Mouse (Mus musculus) thymus, postnatal 25 days (tissue): ENCODE data around the gene Srpk1.

Experiments
- DNase-seq: peaks from one replicate; pipeline ENCODE4 v3.0.0; 2022

Srpk1 gene

DNA sequence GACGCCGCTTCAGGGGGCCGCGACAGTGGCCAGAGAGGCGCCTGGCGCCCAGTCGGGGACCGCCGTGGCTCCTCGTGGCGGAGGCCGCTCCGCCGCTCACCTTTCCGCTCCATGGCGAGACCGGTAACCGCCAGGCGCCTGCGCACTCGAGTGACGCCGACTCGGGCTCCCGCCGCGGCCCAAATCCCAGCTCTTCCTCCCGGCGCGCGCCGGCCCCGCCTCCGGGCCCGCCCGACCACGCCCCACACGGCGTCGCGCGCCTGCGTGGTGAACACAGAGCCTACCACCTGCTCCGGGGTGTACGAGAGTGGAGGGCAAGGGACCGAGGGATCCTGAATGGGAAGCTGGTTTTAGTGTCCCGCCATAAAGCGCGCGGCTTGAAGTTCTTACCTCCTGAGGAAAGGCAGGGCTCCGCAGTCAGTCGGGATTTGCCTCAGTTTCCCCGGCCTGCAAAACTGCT is at the start of gene Srpk1:
Gene Srpk1, minus strand, starts transcription at position 410 of the 460 bp plus-strand sequence.
- peak; percentile 92 for DNase-seq

GRCm38 (mm10) chr17:28659564-28659963 is 37.1 kb upstream of the Srpk1 start:
- DNase-seq = no peak

- DNase-seq = no peak
These were observed 35.4 kb upstream of the Srpk1 start for GRCm38 (mm10) chr17:28657936-28658335.

GRCm38 (mm10) chr17:28650268-28650667 is 27.8 kb upstream of the Srpk1 start:
- DNase-seq = no peak

- peak; percentile 68 for DNase-seq
These were observed 26.3 kb upstream of the Srpk1 start for GRCm38 (mm10) chr17:28648607-28649370.

DNA sequence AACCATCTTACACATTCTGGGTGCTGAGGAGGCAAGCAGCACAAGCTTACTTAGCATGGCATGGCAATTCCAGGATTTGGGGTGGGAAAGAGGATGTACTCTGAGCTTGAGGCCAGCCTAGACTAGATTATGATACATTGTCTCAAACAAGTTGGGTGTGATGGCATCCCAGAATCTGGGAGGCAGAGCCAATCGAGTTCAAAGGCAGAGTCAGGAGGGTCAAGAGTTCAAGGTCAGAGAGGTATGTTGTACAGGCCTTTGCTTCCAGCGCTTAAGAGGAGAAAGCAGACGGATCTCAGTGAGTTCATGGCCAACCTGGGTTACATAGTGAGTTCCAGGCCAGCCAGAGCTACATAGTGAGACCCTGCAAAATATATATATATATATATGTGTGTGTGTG is 23.7 kb upstream of the Srpk1 start:
- DNase-seq = no peak

DNA sequence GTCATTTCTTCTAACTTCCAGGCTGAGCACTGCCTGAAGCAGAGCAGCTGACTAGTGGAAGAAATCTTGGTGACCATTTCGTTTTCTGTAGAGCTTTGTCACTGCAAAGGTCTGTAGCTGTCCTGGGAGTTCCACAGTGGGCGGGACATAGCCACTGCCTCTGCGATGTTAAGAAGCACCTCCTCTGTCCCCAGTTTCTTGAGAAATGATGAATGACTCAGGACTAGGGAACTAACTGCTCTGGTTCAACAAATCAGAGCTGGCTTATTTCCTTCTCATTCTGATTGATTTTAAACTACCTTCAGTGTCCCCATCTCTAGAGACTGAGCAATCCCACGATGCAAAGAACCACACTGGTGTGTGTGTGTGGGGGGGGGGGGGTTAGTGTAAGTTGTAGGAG is 21.6 kb upstream of the Srpk1 start:
- no peak for DNase-seq

- DNase-seq = peak; percentile 19
These were observed 21.2 kb upstream of the Srpk1 start for GRCm38 (mm10) chr17:28643697-28644096.

GRCm38 (mm10) chr17:28640113-28640512 is 17.6 kb upstream of the Srpk1 start:
- DNase-seq = no peak

DNA sequence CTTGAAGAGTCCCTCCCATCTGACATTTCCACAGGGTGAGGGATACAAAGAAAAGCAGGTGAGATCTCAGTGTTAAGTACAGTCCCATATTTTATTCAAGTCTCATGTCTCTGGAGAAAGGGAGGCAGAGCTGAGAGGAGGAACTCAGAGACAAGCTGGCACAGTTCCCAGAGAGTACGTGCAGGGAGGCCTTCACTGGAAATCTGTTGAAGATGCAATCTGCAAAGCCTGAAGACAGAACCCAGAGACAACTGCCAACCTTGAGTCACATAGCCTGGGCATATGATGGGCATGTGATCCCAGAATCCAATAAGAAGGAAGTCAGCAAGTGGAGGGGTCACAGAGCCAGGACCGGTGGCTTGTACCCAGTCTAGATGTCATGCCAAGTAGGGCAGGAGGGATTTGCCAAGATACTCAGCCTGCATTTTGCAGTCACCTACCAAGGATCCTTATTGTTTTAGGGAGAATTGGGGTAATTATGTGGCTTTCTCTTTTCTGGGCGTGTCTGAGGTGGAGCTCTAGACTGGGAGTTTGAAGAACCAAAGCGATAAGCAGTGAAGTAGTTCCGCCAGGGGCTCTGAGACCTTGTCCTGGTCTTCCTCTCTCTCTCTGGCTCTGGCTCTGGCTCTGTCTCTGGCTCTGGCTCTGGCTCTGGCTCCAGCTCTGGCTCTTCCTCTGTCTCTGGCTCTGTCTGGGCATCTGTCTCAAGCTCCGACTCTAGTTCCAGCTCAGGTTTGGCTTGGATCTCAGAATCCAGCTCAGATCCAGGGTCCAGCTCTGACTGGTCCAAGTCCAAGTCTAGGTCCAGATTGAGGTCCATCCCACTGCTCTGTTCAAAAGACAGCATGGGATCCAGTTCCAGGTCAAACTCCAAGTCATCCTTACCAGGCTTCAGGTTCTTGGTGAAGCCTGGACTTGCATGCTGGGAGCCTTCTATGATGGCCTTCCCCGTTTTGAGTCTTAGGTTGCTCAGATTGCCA is 15.5 kb upstream of the Srpk1 start:
- DNase-seq = no peak

- no peak for DNase-seq
These were observed 13.3 kb upstream of the Srpk1 start for GRCm38 (mm10) chr17:28635842-28636241.

- DNase-seq = no peak
These were observed 6.6 kb upstream of the Srpk1 start for GRCm38 (mm10) chr17:28629125-28629524.

- DNase-seq = no peak
These were observed 6.0 kb upstream of the Srpk1 start for GRCm38 (mm10) chr17:28628248-28629124.

GRCm38 (mm10) chr17:28626937-28627336 is 4.4 kb upstream of the Srpk1 start:
- DNase-seq = no peak

GRCm38 (mm10) chr17:28625327-28625726 is 2.8 kb upstream of the Srpk1 start:
- DNase-seq = no peak

GRCm38 (mm10) chr17:28624841-28625240 is 2.3 kb upstream of the Srpk1 start:
- DNase-seq = no peak

DNA sequence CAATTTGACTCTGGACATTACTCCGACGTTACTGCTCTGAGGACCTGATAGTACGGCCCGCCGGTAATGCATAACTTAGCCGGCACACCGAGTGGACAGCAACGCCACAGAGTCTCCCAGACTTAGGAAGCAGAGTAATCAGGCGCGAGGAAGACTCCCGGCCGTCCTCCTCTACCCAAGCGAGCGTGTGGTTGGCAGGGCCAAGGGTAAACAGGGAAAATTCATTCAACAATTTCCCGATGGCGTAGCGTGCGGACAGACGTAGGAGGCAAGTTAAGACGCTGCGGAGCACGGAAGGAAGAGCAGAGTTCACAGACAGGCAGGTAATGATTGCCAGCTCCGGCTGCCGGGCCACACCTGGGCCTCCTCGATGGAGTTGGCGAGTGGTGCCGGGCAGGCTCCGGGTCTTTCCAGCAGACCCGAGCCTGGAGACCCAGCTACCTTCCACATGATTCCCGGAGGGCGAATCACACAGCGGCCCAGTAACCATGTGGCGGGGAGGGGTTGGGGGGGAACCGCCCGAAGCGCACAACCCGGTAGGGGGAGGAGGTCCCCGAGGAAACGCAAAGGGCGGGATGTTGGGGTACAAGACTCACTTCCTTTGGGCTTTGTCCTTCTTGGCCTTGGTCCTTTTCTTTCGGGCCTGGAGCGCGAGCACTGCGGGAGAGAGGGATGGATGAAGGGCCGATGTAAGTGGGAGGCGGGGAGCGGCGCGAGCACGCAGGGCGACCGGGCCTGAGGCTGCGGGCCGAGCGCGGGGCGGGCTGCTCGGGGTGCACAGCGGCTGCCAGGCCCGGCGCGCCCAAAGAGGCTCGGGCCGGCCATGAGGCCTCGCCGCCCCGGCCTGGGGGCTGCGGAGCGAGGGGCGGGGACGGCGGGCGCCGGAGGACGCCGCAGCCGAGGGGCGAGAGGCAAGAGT is 869 bp downstream of the Srpk1 start:
- DNase-seq = peak; percentile 63

DNA sequence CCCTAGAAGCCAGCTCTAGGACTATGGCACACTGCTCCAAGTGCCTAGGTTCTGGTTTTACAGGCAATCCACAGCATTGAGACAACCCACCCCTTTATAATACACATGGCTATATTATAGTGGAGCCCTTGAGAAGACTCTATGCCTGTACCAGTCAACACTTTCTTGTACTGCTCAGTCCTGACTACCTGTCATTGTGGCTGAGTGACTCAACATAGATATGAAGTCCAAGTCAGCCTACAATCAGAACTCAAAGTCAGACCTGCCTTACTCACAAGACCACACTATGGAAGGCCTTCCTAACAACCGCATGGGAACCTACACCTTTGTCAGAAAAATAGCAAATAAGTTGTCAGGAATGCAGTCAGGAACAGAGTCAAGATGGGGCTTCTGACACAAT is 3.7 kb downstream of the Srpk1 start:
- no peak for DNase-seq

- DNase-seq = no peak
These were observed 4.4 kb downstream of the Srpk1 start for GRCm38 (mm10) chr17:28618124-28618523.

- no peak for DNase-seq
These were observed 4.9 kb downstream of the Srpk1 start for GRCm38 (mm10) chr17:28617636-28618035.

- DNase-seq = no peak
These were observed 7.2 kb downstream of the Srpk1 start for GRCm38 (mm10) chr17:28615332-28615731.

GRCm38 (mm10) chr17:28613096-28613495 is 9.4 kb downstream of the Srpk1 start:
- peak; percentile 13 for DNase-seq
